Mouse (Mus musculus): ENCODE data around the gene Gm11559.
"Not testable (repeated sequence)": the region's sequence is repeated elsewhere in the genome, so short reads cannot be mapped to it uniquely, and the experiment has no call there.

The Gm11559 gene

DNA sequence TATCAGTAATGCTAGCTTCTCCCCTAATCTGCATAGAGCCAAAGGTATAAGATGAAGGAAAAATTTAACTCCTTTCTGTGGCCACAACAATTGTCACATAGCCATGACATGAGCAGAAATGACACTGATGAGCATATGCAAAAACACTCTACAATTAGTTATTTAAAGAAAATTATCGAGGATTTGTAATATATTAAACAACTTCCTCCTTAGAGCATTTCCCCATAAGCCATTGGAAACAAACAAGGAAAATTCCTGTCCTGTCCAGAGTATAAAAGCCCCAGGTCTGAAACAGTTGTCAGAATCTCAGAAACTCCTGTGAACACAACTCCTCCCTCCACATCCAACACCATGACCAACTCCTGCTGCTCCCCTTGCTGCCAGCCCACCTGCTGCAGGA, at the start of gene Gm11559:
TSS of gene Gm11559 (plus strand) at position 301 of the 400 bp plus-strand sequence.
- DNase-seq (ENCODE audit: low read depth, low spot score) = not testable (repeated sequence)

DNA sequence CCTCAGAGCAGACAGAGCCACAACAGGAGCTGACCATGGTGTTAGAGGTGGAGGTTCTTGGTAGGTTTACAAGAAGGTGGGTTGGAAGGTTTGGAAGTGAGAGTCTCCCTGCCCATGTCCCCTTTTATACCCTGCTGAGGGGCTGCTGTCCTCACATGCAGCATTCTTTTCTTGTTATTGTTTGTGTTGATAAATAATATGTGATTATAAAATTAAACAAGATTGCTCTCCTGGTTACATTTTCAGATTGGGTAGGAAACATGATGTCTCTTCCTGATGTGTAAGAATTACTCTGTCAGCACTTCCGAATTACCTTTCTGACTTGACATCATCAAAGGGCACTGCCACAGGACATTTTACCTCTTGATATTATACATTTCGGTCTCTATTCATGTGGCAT, 48.7 kb upstream of the Gm11559 start, which contains the start of gene Gm11564:
TSS of gene Gm11564 (minus strand) at position 101 of the 400 bp plus-strand sequence.
- not testable (repeated sequence) for DNase-seq (ENCODE audit: low read depth, low spot score)

DNA sequence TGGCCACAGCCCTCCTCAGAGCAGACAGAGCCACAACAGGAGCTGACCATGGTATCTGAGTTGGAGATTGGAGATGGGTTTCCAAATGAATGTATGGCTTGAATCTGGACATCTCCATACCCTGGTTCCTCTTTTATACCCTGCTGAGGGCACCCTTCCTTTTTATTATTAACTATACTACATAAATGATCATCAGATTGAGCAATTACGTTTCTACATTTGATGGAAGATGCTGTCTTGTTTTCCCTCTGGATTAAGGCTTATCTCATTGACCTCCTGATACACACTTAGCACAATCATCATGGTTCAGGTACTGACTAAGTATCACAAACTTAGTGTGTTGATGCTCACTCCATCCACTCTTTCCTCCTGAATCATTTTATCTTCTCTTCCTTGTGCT, 26.3 kb upstream of the Gm11559 start, which contains the start of gene 2300003K06Rik:
TSS of gene 2300003K06Rik (minus strand) at position 101 of the 400 bp plus-strand sequence.
- no peak for DNase-seq (ENCODE audit: low read depth, low spot score)

DNA sequence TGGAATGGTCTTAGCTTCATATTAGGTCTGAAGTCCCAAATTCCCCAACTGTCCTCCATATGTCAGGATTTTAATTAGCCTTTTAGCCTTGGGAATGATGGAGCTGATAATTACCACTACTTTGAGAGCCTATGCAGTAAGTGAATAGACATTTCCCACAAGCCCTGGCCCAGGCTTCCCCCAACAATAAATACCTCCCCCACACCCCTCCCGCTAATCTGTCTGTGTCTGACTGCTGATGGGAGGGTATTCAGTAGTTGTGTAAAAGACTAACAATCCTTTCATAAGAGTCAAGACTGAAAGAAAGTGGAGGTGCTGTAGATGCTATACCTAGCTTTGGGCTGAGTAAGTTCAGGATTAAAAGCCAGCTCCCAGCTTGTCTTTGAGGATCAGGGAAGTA, 22.1 kb upstream of the Gm11559 start:
- no peak for DNase-seq (ENCODE audit: low read depth, low spot score)

DNA sequence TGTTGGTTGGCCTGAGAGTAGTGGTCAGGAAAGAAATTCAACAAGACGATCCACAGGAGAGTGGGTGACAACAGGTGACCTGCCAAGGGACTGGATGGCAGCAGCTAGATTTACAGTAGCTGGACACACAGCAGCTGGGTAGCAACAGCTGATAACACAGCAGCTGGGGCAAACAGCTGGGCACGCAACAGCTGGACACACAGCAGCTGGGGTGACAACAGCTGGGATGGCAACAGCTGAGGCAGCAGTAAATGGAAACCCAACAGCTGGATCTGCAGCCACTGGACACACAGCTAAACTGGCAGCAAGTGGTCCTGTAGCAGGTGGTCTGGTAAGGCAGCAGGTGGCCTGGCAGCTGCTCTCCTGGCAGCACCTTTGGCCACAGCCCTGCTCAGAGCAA, 17.5 kb upstream of the Gm11559 start:
- no peak for DNase-seq (ENCODE audit: low read depth, low spot score)

DNA sequence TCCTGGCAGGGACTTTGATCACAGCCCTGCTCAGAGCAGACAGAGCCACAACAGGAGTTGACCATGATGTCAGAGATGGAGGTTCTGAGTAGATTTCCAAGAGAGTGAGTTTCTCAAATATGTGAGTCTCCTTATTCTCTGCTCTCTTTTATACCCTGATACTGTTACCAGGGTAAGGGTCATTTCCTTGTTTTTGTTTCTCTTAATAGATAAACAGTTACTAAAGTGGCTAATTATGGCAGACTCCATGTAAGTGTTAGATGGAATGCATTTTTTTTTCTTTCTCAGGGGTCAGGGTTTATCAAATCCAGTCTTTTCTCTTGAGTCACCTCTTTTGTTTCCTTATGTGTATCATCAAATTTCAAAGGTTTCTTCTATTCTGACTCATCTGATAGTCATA, 12.8 kb upstream of the Gm11559 start, which contains the start of gene Krtap4-16:
TSS of gene Krtap4-16 (minus strand) at position 101 of the 400 bp plus-strand sequence.
- DNase-seq (ENCODE audit: low read depth, low spot score) = no peak

DNA sequence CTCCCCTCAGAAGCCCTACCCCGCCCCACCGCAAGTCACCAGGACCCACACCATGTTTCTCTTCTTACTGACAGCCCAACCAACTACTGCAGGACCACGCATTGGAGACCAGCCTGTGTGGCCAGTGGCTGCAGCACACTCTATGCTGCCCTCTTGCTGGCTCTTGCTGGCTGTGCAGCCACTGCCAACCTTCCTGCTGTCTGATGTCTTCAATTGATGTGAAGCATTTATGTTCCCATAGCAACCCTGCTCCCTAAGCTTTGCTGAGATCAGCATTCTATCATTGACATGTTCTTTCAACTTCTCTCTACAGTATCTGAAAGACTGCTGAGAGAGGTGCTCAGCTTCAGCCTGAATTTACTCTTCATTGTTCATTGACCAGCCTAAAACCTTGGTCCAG, 10.2 kb upstream of the Gm11559 start:
- DNase-seq (ENCODE audit: low read depth, low spot score) = no peak

DNA sequence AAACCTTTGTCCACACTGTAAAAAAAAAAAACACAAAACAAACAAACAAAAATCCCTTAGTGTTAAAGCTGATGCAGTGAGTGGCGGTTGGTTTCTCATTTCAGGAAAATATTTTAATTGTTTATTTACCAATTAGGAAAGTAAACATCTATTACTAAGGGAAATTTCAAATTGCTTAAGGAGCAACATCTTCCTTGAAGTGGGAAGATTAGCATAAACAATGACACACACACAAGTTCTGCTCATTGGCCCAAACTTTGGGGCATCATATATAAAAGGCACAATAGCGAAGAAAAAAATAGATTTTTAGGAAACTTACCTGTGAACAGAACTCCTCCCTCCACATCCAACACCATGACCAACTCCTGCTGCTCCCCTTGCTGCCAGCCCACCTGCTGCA, 6.7 kb upstream of the Gm11559 start, which contains the start of gene Gm11568:
TSS of gene Gm11568 (plus strand) at position 301 of the 400 bp plus-strand sequence.
- DNase-seq (ENCODE audit: low read depth, low spot score) = no peak

DNA sequence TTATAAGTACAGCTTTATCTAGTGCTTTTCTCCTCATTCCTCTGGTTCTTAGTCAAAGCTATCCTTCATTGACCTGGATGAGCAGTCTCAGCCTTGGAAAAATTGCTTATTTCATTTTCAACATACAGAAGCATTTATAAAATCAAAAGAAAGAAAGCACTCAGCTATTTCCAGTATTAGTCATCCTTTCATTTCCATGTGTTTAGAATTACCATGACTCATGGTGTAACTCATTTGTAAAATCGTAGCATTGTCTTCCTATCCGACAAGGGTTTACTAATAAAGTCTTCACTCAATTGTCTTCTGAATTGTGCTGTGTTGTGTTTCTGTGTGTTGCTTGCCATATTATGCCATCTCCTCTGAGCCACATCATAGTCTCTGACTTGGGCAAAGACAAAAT, 5.5 kb upstream of the Gm11559 start:
- DNase-seq (ENCODE audit: low read depth, low spot score) = no peak

DNA sequence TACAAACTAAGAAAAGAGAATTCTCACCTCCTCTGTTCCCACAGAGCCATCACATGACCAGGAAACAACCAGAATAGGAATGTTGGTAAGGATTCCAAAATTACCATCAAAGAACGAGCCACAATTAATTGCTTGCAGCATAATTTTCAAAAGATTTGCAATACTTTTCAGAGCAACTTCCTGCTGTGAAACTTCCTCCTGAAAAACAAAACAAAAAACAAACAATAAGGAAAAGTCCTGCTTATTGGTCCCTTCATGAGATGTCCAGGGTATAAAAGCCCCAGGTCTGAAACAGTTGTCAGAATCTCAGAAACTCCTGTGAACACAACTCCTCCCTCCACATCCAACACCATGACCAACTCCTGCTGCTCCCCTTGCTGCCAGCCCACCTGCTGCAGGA, 8.8 kb downstream of the Gm11559 start, which contains the start of gene Krtap9-1:
TSS of gene Krtap9-1 (plus strand) at position 301 of the 400 bp plus-strand sequence.
- not testable (repeated sequence) for DNase-seq (ENCODE audit: low read depth, low spot score)

DNA sequence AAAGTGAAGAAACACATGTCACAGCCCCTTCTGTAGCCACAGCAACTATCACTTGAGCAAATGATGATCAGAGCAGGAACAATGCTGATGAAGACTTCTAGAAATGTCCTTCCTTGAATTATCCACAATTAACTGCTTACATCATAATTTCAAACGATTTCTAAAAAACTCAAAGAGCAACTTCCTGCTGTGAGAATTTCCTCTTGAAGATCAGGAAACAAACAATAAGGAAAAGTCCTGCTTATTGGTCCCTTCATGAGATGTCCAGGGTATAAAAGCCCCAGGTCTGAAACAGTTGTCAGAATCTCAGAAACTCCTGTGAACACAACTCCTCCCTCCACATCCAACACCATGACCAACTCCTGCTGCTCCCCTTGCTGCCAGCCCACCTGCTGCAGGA, 14.6 kb downstream of the Gm11559 start, which contains the start of gene Gm11567:
TSS of gene Gm11567 (plus strand) at position 301 of the 400 bp plus-strand sequence.
- DNase-seq (ENCODE audit: low read depth, low spot score) = not testable (repeated sequence)

DNA sequence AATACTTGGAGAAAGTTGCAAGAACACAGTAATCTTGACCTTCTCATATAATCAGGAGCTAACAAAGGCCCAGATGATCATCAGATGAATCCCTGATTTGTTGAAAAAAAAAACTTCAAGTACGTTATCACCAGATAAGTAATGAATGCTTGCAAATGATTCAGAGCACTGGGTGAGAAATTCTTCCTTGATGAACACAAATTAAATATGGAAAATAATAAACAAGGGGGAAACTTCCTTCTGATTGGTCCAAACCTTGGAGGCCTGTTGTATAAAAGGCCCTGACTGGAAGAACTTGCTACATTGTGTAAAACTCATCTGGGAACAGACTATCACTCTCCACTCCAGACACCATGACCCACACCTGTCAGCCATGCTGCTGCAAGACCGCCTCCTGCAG, 43.3 kb downstream of the Gm11559 start, which contains the start of gene Krtap31-1:
TSS of gene Krtap31-1 (plus strand) at position 301 of the 400 bp plus-strand sequence.
- DNase-seq (ENCODE audit: low read depth, low spot score) = no peak

DNA sequence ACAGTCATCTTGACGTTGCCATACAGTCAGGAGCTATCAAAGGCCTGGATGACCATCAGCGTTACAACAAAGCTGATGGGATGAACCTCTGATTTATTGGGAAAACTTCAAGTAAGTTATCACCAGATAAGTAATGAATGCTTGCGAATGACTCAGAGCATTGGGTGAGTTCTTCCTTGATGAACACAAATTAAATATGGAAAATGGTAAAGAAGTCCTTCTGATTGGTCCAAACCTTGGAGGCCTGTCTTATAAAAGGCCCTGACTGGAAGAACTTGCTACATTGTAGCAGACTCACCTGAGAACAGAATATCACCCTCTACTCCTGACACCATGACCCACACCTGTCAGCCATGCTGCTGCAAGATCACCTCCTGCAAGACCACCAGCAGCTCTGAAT, 50.2 kb downstream of the Gm11559 start, which contains the start of gene Gm11565:
TSS of gene Gm11565 (plus strand) at position 301 of the 400 bp plus-strand sequence.
- DNase-seq (ENCODE audit: low read depth, low spot score) = no peak
